Mouse (Mus musculus) ZHBTc4 (cell line): Measurements from ENCODE around the gene Tnfaip8l2.
"Not testable (repeated sequence)": the region's sequence is repeated elsewhere in the genome, so short reads cannot be mapped to it uniquely, and the experiment has no call there.

Experiments used
- DNase-seq: peaks from one replicate; pipeline ENCODE4 v3.0.0-alpha.2; 2011; ENCODE audit warnings: low read depth, low spot score

Gene Tnfaip8l2

DNA sequence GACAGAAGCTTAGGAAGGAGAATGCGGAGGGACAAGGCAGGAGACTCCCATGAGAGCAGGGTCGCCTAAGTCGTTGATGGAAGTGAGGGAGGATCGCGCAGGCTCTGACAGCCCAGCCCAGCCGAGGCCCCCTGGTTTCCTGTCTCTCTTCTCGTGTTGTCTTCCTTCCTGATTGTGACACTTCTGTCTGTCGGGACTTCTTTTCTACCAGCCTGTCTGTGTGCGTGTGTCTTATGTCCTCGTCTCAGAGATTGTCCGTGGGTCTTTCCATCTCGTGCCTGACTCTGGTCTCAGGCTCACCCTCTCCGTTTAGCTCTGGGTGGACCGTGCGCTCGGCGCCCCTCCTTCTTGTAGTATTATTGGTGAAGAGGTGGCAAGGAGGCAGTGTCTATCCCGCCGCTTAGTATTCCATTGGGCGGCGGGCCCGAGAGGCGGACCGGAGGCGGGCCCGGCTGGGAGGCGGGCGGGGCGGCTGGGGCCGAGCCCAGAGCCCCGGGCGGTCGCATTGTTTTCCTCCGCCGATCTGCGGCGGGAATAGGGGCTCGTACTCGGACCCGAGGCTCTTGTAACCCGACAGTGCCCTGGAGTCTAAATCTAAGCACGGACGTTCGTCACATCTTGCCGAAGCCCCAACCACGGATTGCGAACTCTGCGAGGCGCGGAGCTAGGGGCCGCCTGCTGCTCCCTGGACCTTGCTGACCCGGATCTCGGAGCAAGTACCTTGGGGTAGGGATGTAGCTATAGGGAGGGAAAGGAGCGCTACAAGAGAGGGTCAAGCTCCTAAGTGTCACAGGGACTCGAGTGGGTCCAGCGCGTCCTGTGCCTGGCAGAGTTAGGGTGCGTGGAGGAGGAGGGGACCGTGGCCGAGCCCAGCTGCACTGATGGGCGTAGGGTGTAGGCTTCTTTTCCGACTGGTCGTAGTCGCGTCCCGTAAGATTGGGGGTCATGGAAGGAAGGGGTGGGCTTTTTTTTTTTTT is 18.1 kb upstream of the Tnfaip8l2 start, which contains the start of gene Sema6c:
Sema6c (plus strand) TSS at position 471 of the 977 bp plus-strand sequence.
- peak; percentile 96 for DNase-seq

DNA sequence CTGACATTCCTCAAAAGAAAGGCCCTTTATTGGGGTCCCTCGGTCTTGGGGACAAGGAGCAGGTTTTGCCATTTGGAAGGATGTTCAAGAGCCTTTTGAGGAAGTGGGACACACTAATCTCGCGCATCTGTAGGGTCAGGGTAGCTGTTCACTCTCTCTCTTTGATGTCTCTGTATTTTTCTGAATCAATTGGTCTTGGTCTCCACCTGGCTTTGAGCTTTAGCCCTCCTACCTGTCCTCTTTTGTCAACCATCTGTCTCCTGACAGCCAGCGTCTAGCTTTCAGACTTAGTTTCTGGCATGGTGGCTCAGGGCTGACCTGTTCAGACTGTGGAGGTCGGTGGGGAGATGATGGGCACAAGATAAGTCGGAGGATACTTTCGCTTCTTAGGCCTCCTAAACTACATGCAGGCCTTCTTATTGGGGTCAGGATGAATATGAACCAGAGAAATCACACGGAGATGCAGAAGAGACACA is 17.4 kb upstream of the Tnfaip8l2 start:
- DNase-seq = no peak

DNA sequence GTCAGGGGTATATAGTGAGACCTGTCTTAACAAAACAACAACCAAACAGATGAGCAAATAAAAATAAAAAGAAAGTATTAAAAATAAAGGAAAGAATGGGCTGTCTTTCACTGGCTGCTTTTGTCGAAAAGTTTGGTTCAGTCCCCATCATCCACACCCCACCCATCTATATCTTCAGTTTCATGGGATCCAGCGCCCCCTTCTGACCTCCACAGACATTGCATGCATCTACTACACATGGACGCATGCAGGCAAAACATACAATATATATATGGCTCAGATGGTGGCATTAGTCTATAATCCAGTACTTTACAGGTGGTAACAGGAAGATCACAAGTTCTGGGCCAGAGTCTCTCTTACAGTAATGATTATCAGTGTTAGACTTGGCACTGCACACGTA is 11.7 kb upstream of the Tnfaip8l2 start:
- peak; percentile 83 for DNase-seq

DNA sequence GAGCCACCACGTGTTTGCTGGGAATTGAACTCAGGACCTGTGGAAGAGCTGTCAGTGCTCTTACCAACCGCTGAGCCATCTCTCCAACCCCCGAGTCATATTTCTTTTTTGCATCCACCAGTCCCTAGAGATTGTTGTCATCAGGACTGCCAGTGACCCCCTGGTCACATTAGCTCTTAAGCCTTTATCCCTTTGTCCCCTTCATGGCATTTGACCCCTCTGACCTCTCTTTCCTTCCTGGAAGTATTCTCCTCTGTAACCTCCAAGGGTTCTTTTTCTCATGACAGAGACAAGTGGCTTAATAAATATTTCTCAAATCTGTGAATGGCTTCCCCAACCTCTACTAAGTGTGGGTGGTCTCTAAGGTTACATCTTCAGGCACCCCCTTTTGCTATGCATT is 5.8 kb upstream of the Tnfaip8l2 start:
- no peak for DNase-seq

DNA sequence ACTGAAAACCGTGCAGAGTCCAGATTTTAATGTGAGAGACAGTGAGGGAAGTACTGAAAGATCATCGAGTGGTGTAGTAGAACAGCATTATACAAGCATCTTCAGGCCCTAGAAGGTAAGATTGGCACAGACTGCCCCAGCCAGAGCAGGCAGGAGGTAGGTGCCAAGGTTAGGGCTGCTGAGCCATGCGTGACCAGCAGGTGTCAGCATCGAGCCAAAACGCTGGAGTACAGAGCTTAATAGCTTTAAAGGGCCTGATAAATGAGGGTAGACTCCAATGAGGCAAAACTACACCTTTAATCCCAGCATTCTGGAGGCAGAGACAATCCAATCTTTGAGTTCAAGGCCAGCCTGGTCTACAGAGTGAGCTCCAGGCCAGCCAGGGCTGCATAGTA is 454 bp upstream of the Tnfaip8l2 start:
- DNase-seq = peak; percentile 86

DNA sequence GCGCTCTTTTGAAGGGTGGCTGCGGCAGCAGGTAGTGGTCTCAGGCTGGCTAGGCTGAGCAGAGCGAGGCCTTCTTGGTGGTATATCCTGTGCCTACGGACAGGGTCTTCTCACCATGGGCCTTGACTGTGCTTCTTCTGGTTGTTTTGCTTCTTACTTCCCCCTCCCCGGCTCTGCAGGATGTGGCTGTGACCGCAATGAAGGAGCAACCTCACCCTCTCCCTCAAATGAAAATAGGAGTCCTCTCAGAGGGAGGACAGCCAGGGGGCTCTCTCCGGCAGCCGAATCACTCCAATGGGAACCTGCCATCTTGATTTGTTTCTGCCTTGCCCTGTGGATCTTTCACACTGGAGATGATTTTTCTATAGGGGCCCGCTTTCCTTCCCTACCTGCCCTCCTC is 686 bp downstream of the Tnfaip8l2 start:
- no peak for DNase-seq

DNA sequence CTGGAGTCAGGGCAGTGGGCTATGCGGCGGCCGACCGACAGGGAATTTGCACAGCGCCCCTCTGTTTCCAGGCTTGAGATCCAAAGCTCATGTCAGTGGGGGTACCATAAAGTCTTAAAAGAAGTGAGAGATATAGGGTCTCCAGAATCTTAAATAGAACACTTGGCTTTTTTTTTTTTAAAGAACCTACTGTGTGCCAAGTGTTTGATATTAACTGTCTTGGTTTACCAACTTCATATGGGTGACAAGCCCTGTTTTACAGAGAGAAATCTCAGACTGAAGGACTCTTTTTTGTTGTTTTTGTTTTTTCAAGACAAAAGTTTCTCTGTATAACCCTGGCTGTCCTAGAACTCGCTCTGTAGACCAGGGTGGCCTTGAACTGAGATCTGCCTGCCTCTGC is 1.4 kb downstream of the Tnfaip8l2 start:
- no peak for DNase-seq

DNA sequence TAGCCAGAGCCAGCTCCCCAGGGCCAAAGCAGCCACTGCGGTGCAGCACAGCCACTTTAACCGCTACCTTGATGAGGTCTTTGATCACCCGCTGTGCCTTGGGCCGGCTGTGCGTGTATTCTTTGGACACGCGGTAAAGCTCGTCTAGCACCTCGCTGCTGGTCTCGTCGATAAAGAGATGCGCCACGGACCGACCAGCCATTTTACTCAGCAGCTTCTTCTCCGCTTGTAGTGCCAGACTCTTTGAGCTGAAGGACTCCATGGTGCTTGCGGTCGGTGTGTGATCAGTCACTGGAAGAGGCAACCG is 1.9 kb downstream of the Tnfaip8l2 start:
- DNase-seq = peak; percentile 79

DNA sequence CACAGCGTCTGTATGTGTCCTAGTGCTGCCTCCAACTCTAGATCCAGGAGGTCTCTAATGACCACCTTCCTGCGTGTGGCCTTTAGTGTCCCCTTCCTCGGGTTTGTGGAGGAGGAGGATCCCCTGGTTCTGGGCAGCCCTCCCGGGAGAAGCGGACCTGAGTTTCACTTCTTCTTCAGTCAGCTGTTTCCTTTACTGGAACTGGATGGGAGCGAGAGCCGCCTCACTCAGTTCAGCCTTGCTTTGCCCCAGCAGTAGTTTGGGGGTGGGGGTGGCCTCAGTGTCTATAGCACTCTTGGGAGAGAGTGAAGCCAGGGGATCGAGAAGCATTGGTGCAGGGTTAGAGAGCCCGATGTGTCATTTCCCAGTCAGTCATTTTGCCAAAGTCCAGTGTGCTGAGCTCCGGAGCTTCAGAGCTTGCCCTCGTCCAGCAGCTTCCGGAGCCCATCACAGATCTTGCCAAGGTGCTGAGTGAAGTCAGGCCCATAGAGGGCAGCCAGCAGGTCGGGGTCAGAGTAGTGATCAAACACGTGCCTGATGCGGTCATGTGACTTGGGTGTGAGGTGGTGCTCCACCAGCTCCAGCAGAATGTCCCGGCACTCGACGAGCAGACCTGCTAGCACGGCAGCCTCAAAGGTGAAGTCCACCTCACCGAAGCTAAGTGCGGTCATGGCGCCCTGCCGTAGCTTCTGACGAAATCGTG is 2.4 kb downstream of the Tnfaip8l2 start:
- peak; percentile 80 for DNase-seq

DNA sequence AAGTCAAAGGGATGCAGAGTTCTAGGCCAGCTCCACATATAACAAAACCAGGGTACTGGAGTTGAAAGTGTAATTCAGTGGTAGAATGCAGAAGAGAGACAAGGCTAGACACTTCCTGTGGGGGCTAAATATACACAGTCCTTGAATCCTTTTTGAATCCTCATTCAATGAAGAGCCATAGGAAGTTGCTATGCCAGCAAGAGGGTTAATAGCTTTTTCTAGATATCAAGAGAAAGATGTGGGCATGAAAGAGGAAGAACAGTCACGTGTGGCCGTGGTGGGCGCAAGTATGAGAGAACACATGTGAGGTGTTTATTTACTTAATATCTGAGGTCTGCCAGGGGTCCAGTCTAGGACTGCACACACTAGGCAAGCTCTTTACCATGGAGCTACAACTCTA is 5.8 kb downstream of the Tnfaip8l2 start:
- DNase-seq = no peak

DNA sequence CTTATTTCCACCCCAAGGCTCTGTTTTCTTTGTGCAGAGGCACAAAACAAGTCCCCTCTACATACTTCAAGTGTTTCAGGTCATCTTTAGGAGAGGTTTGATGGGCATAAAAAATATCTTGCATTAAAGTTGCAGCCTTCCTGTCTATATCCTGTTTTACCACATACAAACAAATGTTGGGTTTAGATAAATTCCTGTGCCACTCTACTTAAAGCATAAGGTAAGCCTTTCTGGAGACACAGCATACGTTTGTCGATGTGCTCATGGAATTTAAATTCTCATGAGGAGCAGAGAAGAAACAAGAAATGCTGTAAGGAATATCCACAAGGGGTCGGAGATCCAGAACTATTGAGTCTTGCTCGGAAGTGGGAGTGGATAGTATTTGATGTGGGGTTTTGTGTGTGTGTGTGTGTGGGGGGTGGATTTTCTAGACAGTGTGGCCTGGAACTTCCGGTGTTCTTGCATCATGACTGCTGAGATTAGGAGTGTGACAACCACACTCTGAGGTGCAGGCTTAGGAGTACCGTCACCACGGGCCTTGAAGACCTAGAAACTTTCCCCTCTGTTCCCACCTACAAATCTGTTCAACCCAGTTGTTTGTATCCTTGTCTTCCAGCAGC is 6.6 kb downstream of the Tnfaip8l2 start:
- no peak for DNase-seq

DNA sequence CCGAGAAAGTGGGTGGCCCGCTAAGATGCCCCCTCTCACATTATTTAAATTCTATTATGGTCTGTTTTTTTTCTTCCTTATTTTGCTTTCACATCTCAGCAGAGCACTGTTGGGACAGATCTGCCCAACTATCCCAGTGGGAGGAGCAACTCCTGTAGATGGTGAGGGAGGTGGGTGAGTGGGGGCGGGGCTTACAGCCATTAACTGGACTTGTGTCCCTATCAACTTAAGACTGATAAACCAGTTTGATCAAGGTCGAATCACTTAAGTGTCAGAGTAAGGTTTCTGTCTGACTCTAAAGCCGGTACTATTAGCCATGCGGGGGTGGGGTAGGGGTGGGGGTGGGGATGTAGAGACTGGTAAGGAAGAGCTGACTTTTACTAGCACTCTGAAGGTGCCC is 7.1 kb downstream of the Tnfaip8l2 start:
- DNase-seq = peak; percentile 91

DNA sequence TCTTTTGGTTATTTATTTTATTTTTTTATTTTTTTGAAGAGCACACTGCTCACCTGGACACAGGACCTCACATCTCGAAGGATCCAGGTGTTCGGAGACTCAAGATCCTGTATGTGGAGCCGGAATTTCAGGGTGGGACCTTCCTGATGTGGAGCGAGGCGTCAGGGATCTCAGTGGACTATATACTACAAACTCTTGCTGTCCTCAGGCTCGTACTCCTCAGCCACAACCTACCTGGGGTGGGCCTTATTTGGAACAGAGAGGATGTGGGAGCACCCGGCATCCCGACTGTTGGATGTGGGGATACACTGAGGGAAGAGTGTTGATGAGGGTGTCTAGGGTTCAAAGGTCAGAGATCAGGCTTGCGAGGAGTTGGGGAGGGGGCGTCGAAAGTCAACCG is 8.0 kb downstream of the Tnfaip8l2 start:
- DNase-seq = not testable (repeated sequence)

DNA sequence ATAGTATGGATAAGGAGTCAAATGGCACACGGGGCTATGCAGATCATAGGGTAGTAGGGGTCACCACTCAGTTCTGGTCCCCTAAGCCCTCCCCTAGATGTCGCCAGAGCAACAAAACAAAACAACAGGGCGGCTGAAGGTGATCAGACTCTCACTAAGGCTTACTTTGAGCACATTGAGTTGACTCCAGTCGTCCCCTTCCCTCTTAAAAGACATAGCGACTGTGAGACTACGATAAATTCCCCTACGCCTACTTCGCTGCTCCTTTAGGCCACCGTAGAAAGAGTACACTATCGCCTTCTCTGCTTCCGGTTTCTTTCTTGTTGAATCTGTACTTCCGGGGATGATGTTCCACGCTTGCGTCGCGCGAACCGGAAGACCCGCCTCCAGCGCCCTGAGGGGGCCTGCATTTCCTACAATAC is 8.5 kb downstream of the Tnfaip8l2 start, which contains the start of the genes Scnm1 and Lysmd1:
Scnm1 (minus strand) TSS at position 332 of the 422 bp plus-strand sequence.
Lysmd1 (plus strand) TSS at position 409 of the 422 bp plus-strand sequence.
- DNase-seq = peak; percentile 96

DNA sequence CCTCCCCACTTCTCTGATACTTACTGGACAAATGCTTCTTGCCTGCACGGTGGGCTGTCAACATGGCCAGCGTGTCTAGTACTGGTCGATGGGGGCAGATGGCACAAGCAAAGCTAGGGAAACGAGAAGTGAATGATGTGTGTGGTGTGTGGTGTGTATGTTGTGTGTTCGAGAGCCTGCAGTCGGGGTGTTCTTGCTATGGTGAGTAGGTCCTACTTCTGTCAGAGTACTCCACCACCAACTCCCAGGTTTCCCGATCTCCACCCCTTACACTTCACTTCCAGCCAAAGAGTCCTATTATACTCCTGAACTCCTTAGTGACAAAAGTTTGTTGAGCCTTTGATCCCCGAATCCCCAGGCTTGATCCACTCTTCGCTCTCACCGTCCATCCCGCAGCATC is 9.0 kb downstream of the Tnfaip8l2 start:
- DNase-seq = no peak

DNA sequence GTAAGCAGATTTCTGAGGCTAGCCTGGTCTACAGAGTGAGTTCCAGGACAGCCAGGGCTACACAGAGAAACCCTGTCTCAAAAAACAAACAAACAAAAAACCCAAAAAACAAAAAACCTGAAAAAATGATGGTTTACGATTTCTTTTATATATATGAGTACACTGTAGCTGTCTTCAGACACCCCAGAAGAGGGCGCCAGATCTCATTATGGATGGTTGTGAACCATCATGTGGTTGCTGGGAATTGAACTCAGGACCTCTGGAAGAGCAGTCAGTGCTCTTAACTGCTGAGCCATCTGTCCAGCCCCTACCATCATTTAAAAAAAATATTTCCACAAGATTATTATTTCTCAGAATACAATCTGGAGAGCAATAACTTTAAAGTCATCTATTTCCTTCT is 9.8 kb downstream of the Tnfaip8l2 start:
- not testable (repeated sequence) for DNase-seq

DNA sequence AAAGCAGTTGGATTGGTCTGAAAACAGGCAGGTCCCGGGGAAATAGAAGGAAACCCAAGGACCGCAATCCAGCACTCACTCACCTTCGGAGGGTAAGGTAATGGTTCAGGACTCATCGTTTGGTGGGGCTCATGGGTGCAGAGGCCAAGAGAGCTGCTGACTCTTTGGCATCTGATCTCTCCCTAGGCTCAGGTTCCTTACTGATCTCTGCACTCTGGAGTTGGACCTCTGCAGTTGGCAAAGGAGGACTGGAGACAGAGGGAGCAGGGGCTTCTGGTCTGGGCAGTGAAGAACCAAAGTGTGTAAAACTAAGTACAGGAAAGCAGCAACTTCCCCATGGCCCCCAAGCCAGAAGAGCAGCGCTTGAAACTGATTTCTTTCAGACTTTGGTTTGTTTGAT is 12.1 kb downstream of the Tnfaip8l2 start:
- DNase-seq = no peak

DNA sequence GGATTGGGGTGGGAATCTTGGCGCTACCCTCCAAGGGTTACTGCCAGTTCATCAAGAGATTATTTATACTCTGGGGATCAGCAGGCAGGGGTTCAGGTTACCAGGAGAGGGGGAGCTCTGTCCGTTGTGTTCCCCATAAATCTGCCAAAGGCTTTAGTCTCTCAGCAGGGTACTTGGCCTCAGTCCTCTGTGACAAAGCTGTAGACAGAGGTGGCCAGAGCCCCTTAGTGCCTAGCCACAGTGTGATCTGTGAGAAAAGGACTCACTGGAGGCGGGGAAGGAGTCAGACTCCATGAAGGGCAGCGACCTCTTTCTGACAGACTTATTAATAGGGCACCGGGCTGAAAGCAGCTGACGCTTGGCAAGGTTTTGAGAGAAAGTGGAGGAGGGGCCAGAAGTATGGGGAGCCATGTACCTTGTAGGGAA is 12.9 kb downstream of the Tnfaip8l2 start:
- DNase-seq = no peak

DNA sequence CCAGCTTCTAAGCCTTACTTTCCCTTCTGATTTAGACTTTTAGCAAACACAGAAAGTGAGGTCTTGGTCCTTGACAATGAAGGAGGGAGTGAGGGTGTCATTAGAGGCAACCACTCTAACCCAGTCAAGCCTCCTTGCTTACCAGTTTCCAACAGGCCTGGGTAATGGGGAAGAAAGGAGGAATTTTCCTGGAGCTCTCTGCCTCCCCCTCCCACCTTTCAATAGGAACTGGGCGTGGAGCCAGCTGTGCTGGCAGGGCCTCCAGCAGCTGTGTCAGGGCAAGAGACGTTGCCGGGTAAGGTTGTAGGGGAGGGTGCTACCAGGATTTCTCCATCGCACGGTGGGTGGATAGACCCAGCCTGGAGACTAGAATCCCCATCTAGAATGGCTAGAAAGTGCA is 17.2 kb downstream of the Tnfaip8l2 start:
- DNase-seq = no peak

DNA sequence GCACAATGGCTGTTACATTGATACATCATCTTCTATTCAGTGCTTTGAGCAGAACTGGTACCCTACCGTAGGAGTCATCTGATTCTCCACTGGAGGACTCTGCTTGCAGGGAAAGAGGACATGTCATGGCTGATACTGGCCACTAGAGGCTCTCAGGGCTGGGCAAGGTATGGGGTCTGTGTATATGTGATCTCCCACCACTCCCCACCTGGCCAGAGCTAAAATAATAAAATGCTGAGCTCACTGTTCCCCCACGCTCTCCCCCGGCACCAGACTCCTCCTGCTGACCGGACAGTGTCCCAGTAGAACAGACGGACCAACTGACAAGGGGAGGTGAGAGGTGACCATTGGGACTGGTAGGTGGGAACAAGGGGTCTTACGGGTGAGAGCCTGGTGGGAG is 17.9 kb downstream of the Tnfaip8l2 start, which contains the start of gene Tmod4:
Tmod4 (plus strand) TSS at position 231 of the 400 bp plus-strand sequence.
- DNase-seq = peak; percentile 61

DNA sequence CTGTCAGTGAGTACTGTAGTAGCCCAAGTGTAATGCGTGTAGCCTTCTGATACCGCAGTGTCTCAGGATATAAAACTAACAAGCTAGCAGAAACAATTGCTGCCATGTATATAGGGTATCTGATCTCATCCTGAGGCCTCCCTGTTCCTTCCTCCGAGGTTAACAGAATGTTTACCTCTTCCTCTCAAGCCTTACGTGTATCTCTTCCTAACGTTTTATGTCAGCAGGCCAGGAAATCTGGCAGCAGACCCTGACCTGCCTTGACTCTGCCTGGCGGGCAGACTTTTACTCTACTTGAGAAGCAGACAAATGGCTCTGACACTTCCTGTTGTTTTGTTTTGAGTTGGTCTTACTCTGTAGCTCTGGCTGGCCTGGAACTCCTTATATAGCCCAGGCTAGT is 20.6 kb downstream of the Tnfaip8l2 start:
- no peak for DNase-seq

DNA sequence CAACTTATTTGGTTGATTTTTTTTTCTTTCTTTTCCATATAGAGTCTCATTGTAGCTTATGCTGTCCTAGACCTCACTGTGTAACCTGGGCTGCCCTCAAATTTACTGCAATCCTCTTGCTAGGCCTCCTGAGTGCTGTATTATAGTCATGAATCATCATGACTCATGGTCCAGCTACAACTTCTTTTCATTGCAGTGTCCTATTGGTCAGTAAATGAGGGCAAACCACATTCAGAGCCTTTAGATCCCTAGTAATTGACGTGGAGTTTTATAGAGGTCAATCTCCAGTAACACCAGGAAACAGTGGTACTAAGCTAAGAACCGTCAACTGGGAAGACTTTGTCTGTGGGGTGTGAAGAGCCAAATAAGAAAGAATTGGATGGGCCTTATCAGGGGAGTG is 24.4 kb downstream of the Tnfaip8l2 start:
- no peak for DNase-seq
